Mouse (Mus musculus): Measurements from ENCODE around the gene Olfr1366.

DNA sequence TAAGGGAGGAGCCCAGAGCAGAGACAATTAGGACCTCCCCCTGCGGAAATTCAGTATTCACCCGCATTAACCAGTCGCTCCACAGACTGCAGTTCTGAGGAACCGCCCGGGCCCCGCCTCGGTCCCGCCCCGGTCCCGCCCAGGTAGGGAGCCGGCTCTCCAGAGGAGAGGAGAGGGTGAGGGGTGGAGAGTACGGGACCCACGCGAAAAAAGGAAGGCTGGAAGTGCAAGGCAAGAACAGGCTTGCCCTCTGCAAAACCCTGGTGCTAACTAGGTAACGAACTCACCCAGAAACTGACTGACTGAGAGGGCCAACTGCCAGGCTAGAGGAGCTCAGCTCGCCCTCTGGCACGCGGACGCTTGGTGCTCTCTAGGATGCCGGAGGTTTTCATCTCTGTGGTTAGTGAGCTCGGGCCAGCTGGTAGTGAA lies 36.4 kb downstream of the Olfr1366 start:
- TF ChIP-seq CTCF (IDR thresholded peaks at IDR 0.05; ENCODE audit: low read depth) (no peak), EP300 (optimal IDR thresholded peaks at IDR 0.05) (no peak)
